12 mouse cellular contexts compared by ENCODE assay signal in the genomic region with DNA sequence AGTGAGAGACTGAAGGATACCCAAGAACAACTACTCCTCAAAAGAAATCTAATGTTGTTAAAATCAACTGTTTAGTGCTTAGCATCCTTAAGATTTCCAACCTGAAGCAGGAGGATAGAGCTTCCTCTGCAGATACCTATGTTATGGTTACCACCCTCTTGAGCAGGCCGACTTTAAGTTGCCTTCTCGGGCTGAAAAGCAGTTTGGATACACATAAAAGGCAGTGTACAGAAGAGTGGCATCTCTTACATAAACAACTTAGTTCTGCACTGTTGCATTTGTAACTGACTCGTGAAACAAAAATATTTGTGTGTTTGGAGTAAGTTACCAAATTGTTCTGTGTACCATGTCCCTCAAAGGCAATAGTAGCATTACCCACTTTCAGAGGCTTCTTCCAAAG.
"Had no signal": no experiment of that assay in that cellular context is flagged by ENCODE, and none has a peak within 500 bp of the region (broad histone marks: within the 10 kb centered on the region; RNA-seq: fewer than 3 reads in every experiment).

No protein-coding gene starts in this region.

- H3K4me1 ChIP-seq: limb, embryonic 15.5 days; liver, embryonic 12.5 days; midbrain, embryonic 12.5 days; neural tube, embryonic 13.5 days; stomach, embryonic 15.5 days had no signal

- ATAC-seq: liver, embryonic 12.5 days; midbrain, embryonic 16.5 days had no signal

- H3K27ac ChIP-seq: limb, embryonic 15.5 days; liver, embryonic 12.5 days; midbrain, embryonic 12.5 days; neural tube, embryonic 13.5 days had no signal

- H3K36me3 ChIP-seq: liver, embryonic 12.5 days; midbrain, embryonic 12.5 days had no signal

- H3K4me2 ChIP-seq: limb, embryonic 15.5 days; liver, embryonic 12.5 days; midbrain, embryonic 12.5 days; neural tube, embryonic 13.5 days; stomach, embryonic 15.5 days had no signal

- H3K9ac ChIP-seq: limb, embryonic 15.5 days; liver, embryonic 12.5 days; midbrain, embryonic 12.5 days; neural tube, embryonic 13.5 days; stomach, embryonic 15.5 days had no signal

- H3K9me3 ChIP-seq: limb, embryonic 15.5 days; liver, embryonic 12.5 days; stomach, embryonic 15.5 days had no signal

- H3K27me3 ChIP-seq: limb, embryonic 15.5 days; liver, embryonic 12.5 days; midbrain, embryonic 12.5 days; neural tube, embryonic 13.5 days; stomach, embryonic 15.5 days had no signal

- H3K4me3 ChIP-seq: limb, embryonic 15.5 days; liver, embryonic 12.5 days; midbrain, embryonic 12.5 days; neural tube, embryonic 13.5 days; stomach, embryonic 15.5 days had no signal

- DNase-seq: kidney, adult 18-20 months; kidney, postnatal 10 days; lung, postnatal 10 days; right cerebral cortex, postnatal 14 days; thymus, adult 2 months; thymus, postnatal 25 days had no signal
